Mouse (Mus musculus): ENCODE data around the gene Pet2. TPM values are rescaled to one million over a fixed set of nuclear protein-coding genes. Genes with fewer than 3 reads are reported as not detected.

The Pet2 gene
- 0.14 TPM for polyA plus RNA-seq (2014; fragmentation: Illumina TruSeq; extraction: RNeasy Lipid Tissue Mini Kit (QIAGEN cat#74804))

GRCm38 (mm10) chrX:89409589-89409988 is at the start of gene Pet2:
Pet2 (minus strand) TSS chrX:89409689.

Measured in ovary, adult 10 weeks (tissue).